Comparison of ENCODE assay signal across 9 mouse cellular contexts in genomic region chr4:117890750-117891149, GRCm38 (mm10). TPM values are rescaled to one million over a fixed set of nuclear protein-coding genes. Genes with fewer than 3 reads are reported as not detected.
A peak's percentile ranks its signal among the peaks of the same experiment; 100 is the strongest.
DNase-seq lines count a peak whose midpoint lies in the region; ATAC-seq lines count a peak whose summit lies in the region.
"Had no signal": no experiment of that assay in that cellular context is flagged by ENCODE, and none has a peak within 500 bp of the region (broad histone marks: within the 10 kb centered on the region; RNA-seq: fewer than 3 reads in every experiment).

No protein-coding gene starts in this region.

- H3K36me3 ChIP-seq in liver, embryonic 11.5 days (ENCODE audit: control insufficient read depth, insufficient read depth, low read length), result peaks cover 11% of the 10 kb centered on the region
- peaks cover 35% of the 10 kb centered on the region for H3K36me3 ChIP-seq in embryonic facial prominence, embryonic 15.5 days
- no peaks in the 10 kb centered on the region for H3K36me3 ChIP-seq in intestine, embryonic 16.5 days (ENCODE audit: control insufficient read depth, insufficient read depth, low read length)
- H3K36me3 ChIP-seq in neural tube, embryonic 13.5 days, result peaks cover 43% of the 10 kb centered on the region

- no peaks in the 10 kb centered on the region for H3K9me3 ChIP-seq in liver, embryonic 11.5 days (ENCODE audit: control insufficient read depth, low read length)
- H3K9me3 ChIP-seq in embryonic facial prominence, embryonic 15.5 days (replicated peaks), result no peaks in the 10 kb centered on the region
- H3K9me3 ChIP-seq in intestine, embryonic 16.5 days (ENCODE audit: control insufficient read depth, low read length), result no peaks in the 10 kb centered on the region
- no peaks in the 10 kb centered on the region for H3K9me3 ChIP-seq in neural tube, embryonic 13.5 days

- H3K9ac ChIP-seq in liver, embryonic 11.5 days (ENCODE audit: low read depth, low read length), result peak overlapping the region; percentile 65
- H3K9ac ChIP-seq in embryonic facial prominence, embryonic 15.5 days, result peak overlapping the region; percentile 41; the same call in 1 of the 2 replicates
- H3K9ac ChIP-seq in intestine, embryonic 16.5 days (ENCODE audit: low read depth, low read length), result 0 out of 2 replicates have a peak overlapping the region, but pooled peaks have one; percentile 72
- H3K9ac ChIP-seq in neural tube, embryonic 13.5 days, result no peak overlapping the region

- peak overlapping the region; percentile 72 for H3K4me3 ChIP-seq in liver, embryonic 11.5 days (ENCODE audit: low read depth, low read length)
- peak overlapping the region; percentile 77 for H3K4me3 ChIP-seq in embryonic facial prominence, embryonic 15.5 days (replicated peaks)
- H3K4me3 ChIP-seq in intestine, embryonic 16.5 days (ENCODE audit: low read length), result peak overlapping the region; percentile 85
- H3K4me3 ChIP-seq in neural tube, embryonic 13.5 days, result peak overlapping the region; percentile 76

- 88% methylated on average over 8 of the region's 8 CpGs for WGBS in liver, embryonic 11.5 days
- WGBS in embryonic facial prominence, embryonic 15.5 days, result 84% methylated on average over 8 of the region's 8 CpGs
- 87% methylated on average over 8 of the region's 8 CpGs for WGBS in intestine, embryonic 16.5 days
- WGBS in neural tube, embryonic 13.5 days, result 79% methylated on average over 8 of the region's 8 CpGs

- ATAC-seq in liver, embryonic 11.5 days (replicated peaks; ENCODE audit: low FRiP score), result no peak
- ATAC-seq in embryonic facial prominence, embryonic 15.5 days (ENCODE audit: insufficient number of reproducible peaks, low FRiP score, low TSS enrichment, low read depth), result no peak
- no peak for ATAC-seq in intestine, embryonic 16.5 days
- no peak for ATAC-seq in neural tube, embryonic 13.5 days (ENCODE audit: low read depth)

- peak overlapping the region; percentile 80 for H3K4me2 ChIP-seq in liver, embryonic 11.5 days
- H3K4me2 ChIP-seq in embryonic facial prominence, embryonic 15.5 days (replicated peaks), result peak overlapping the region; percentile 88
- peak overlapping the region; percentile 78 for H3K4me2 ChIP-seq in intestine, embryonic 16.5 days (ENCODE audit: low read depth, low read length)
- H3K4me2 ChIP-seq in neural tube, embryonic 13.5 days, result peak overlapping the region; percentile 94

- no peaks in the 10 kb centered on the region for H3K27me3 ChIP-seq in liver, embryonic 11.5 days (replicated peaks; ENCODE audit: control insufficient read depth, insufficient read depth, low read length)
- H3K27me3 ChIP-seq in embryonic facial prominence, embryonic 15.5 days, result no peaks in the 10 kb centered on the region
- H3K27me3 ChIP-seq in intestine, embryonic 16.5 days (replicated peaks; ENCODE audit: control insufficient read depth, insufficient read depth, low read length), result no peaks in the 10 kb centered on the region
- H3K27me3 ChIP-seq in neural tube, embryonic 13.5 days, result no peaks in the 10 kb centered on the region

- peaks cover 22% of the 10 kb centered on the region for H3K4me1 ChIP-seq in liver, embryonic 11.5 days (replicated peaks; ENCODE audit: control insufficient read depth, insufficient read depth, low read length)
- H3K4me1 ChIP-seq in embryonic facial prominence, embryonic 15.5 days, result peaks cover 25% of the 10 kb centered on the region
- peaks cover 26% of the 10 kb centered on the region for H3K4me1 ChIP-seq in intestine, embryonic 16.5 days (ENCODE audit: control insufficient read depth, insufficient read depth, low read length)
- peaks cover 29% of the 10 kb centered on the region for H3K4me1 ChIP-seq in neural tube, embryonic 13.5 days (replicated peaks)

- no peak for DNase-seq in liver, embryonic 11.5 days (ENCODE audit: low spot score)
- DNase-seq in liver, result no peak
- DNase-seq in layer of hippocampus, adult 9-11 months, result no peak
- DNase-seq in kidney, adult 8-10 months, result no peak
- DNase-seq in thymus, postnatal 36 days, result no peak
- DNase-seq: thymus, postnatal 4 days had no signal

- H3K27ac ChIP-seq in liver, embryonic 11.5 days (ENCODE audit: low read depth, low read length), result no peak overlapping the region
- no peak overlapping the region for H3K27ac ChIP-seq in embryonic facial prominence, embryonic 15.5 days (replicated peaks)
- H3K27ac ChIP-seq in intestine, embryonic 16.5 days (ENCODE audit: low read length), result no peak overlapping the region
- H3K27ac ChIP-seq in neural tube, embryonic 13.5 days (replicated peaks), result no peak overlapping the region

RNA-seq across cellular contexts. Expression of gene Dph2, which starts 1.1 kb away (rescaled TPM):
- polyA plus RNA-seq in liver, embryonic 11.5 days (2014; fragmentation: Nextera tagmentation; extraction: Ambion mirVana), result 21.9 and 23.1 TPM in 2 replicates
- polyA plus RNA-seq in embryonic facial prominence, embryonic 15.5 days (2015; fragmentation: Nextera tagmentation; extraction: Ambion mirVana), result 15.8 and 16.7 TPM in 2 replicates
- polyA plus RNA-seq in intestine, embryonic 16.5 days (2015; fragmentation: Nextera tagmentation; extraction: Ambion mirVana), result 17.1 and 19.4 TPM in 2 replicates
- 21.3 and 22.0 TPM in 2 replicates for polyA plus RNA-seq in neural tube, embryonic 13.5 days (2015; fragmentation: Nextera tagmentation; extraction: Ambion mirVana)

RNA-seq across cellular contexts. Expression of gene Atp6v0b, which starts 3.6 kb away (rescaled TPM):
- polyA plus RNA-seq in liver, embryonic 11.5 days (2014; fragmentation: Nextera tagmentation; extraction: Ambion mirVana), result 212 and 229 TPM in 2 replicates
- polyA plus RNA-seq in embryonic facial prominence, embryonic 15.5 days (2015; fragmentation: Nextera tagmentation; extraction: Ambion mirVana), result 252 and 271 TPM in 2 replicates
- polyA plus RNA-seq in intestine, embryonic 16.5 days (2015; fragmentation: Nextera tagmentation; extraction: Ambion mirVana), result 345 and 371 TPM in 2 replicates
- 442 and 475 TPM in 2 replicates for polyA plus RNA-seq in neural tube, embryonic 13.5 days (2015; fragmentation: Nextera tagmentation; extraction: Ambion mirVana)

RNA-seq across cellular contexts. Expression of gene B4galt2, which starts 7.5 kb away (rescaled TPM):
- polyA plus RNA-seq in liver, embryonic 11.5 days (2014; fragmentation: Nextera tagmentation; extraction: Ambion mirVana), result 9.3 and 10.5 TPM in 2 replicates
- polyA plus RNA-seq in embryonic facial prominence, embryonic 15.5 days (2015; fragmentation: Nextera tagmentation; extraction: Ambion mirVana), result 31.1 and 32.0 TPM in 2 replicates
- 10.5 and 11.1 TPM in 2 replicates for polyA plus RNA-seq in intestine, embryonic 16.5 days (2015; fragmentation: Nextera tagmentation; extraction: Ambion mirVana)
- 43.7 and 45.5 TPM in 2 replicates for polyA plus RNA-seq in neural tube, embryonic 13.5 days (2015; fragmentation: Nextera tagmentation; extraction: Ambion mirVana)

RNA-seq across cellular contexts. Expression of gene Ccdc24, which starts 18.4 kb away (rescaled TPM):
- polyA plus RNA-seq in liver, embryonic 11.5 days (2014; fragmentation: Nextera tagmentation; extraction: Ambion mirVana), result 1.1 and 1.5 TPM in 2 replicates
- polyA plus RNA-seq in embryonic facial prominence, embryonic 15.5 days (2015; fragmentation: Nextera tagmentation; extraction: Ambion mirVana), result 1.5 and 3.6 TPM in 2 replicates
- 0.66 and 0.86 TPM in 2 replicates for polyA plus RNA-seq in intestine, embryonic 16.5 days (2015; fragmentation: Nextera tagmentation; extraction: Ambion mirVana)
- polyA plus RNA-seq in neural tube, embryonic 13.5 days (2015; fragmentation: Nextera tagmentation; extraction: Ambion mirVana), result 1.7 and 2.5 TPM in 2 replicates

RNA-seq across cellular contexts. Expression of gene Ipo13, which starts 24.0 kb away (rescaled TPM):
- 42.7 and 44.2 TPM in 2 replicates for polyA plus RNA-seq in liver, embryonic 11.5 days (2014; fragmentation: Nextera tagmentation; extraction: Ambion mirVana)
- 46.1 and 49.6 TPM in 2 replicates for polyA plus RNA-seq in embryonic facial prominence, embryonic 15.5 days (2015; fragmentation: Nextera tagmentation; extraction: Ambion mirVana)
- polyA plus RNA-seq in intestine, embryonic 16.5 days (2015; fragmentation: Nextera tagmentation; extraction: Ambion mirVana), result 31.1 and 37.4 TPM in 2 replicates
- polyA plus RNA-seq in neural tube, embryonic 13.5 days (2015; fragmentation: Nextera tagmentation; extraction: Ambion mirVana), result 64.9 and 65.3 TPM in 2 replicates
